Mouse (Mus musculus) heart, embryonic 11.5 days (tissue): Measurements from ENCODE around the gene Lpar5. TPM values are rescaled to one million over a fixed set of nuclear protein-coding genes. Genes with fewer than 3 reads are reported as not detected.

Experiments used
- ATAC-seq: fragments of 200-750 bp; cut with Nextera tagmentation; replicated peaks from 2 replicates; pipeline ENCODE4 v1.8.0; 2017; ENCODE audit warnings: moderate library complexity; ENCODE audit not compliant: insufficient number of reproducible peaks, low FRiP score, low TSS enrichment
- H3K27ac ChIP-seq: fragments of 300-500 bp; sonication (generic); 2 replicates; pipeline ENCODE4 v1.5.1; 2014; ENCODE audit warnings: mild to moderate bottlenecking, low read depth, low read length
- H3K27me3 ChIP-seq: fragments of 300-500 bp; sonication (generic); 2 replicates; pipeline ENCODE4 v1.6.1; 2014; ENCODE audit warnings: mild to moderate bottlenecking, low read length, mixed read lengths; ENCODE audit not compliant: control insufficient read depth, insufficient read depth
- H3K36me3 ChIP-seq: fragments of 300-500 bp; sonication (generic); 2 replicates; pipeline ENCODE4 v1.6.1; 2014; ENCODE audit warnings: mild to moderate bottlenecking, low read length, moderate library complexity, mixed read lengths; ENCODE audit not compliant: control insufficient read depth, insufficient read depth
- H3K4me1 ChIP-seq: fragments of 300-500 bp; sonication (generic); 2 replicates; pipeline ENCODE4 v1.6.1; 2014; ENCODE audit warnings: low read length; ENCODE audit not compliant: control insufficient read depth, insufficient read depth
- H3K4me2 ChIP-seq: fragments of 300-500 bp; sonication (generic); 2 replicates; pipeline ENCODE4 v1.6.1; 2014; ENCODE audit warnings: mild to moderate bottlenecking, moderate library complexity
- H3K4me3 ChIP-seq: fragments of 300-500 bp; sonication (generic); 2 replicates; pipeline ENCODE4 v1.5.1; 2014; ENCODE audit warnings: low read depth, low read length
- H3K9ac ChIP-seq: fragments of 300-500 bp; sonication (generic); 2 replicates; pipeline ENCODE4 v1.6.1; 2014; ENCODE audit warnings: mild to moderate bottlenecking, low read depth, low read length, moderate library complexity
- H3K9me3 ChIP-seq: fragments of 300-500 bp; sonication (generic); replicated peaks from 2 replicates; pipeline ENCODE4 v1.6.1; 2016; ENCODE audit warnings: low read length; ENCODE audit not compliant: control insufficient read depth
- WGBS: fragments of 180-500 bp; shearing (Covaris S2); extraction: QIAGEN DNeasy Blood & Tissue Kit; methylation state at CpG from one replicate; pipeline ENCODE4 v1.1.7; 2014; ENCODE audit not compliant: insufficient replicate concordance; 5-methylcytosine and 5-hydroxymethylcytosine counted together
- polyA plus RNA-seq: library from polyadenylated mRNA; unstranded; fragments of >200 nt; fragmentation: Nextera tagmentation; extraction: Ambion mirVana; gene quantifications from 2 replicates; pipeline ENCODE4 v1.2.1, GENCODE M21; 2014

Gene Lpar5
- polyA plus RNA-seq, 1 experiment from 2014 or later: 0.27 TPM

DNA sequence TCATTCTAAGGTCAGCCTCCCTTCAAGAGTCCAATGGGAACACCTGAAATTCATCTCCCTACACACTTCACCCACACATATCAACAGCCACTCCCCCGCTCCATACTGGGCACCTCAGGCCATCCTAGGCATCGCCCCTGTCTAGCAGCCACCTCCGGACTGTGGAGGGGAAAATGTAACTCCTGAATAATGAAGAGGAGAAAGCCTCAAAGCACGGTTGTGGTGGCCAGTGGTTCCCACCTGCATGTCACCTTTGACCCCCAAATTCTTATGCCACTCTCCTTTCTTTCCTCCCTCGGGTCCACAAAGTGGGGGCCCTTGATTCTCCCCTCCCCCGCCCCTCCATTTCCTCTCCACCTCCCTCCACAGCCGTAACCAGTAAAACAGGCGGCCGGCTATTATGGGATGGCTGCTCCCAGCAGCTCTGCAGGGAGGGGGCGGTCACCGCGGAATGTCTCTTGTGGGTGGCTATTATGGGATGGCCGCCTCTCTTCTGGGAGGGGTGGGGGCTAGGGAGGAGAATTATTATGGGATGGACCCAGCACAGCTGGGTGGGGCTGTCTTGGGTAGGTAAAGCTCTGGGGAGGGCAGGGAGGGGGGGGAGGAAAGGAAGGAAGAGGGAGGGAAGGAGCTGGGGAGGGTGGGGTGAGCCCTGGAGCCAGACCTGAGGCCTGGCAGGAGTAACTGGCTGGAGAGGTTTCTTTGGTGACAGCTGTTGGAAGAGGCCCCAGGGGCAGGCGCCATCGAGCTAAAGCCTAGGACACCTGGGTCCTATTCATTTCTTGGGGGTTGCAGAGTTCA, 22.0 kb downstream of the Lpar5 start:
- peak overlapping the region; percentile 22; the same call in 1 of the 2 replicates for H3K4me3 ChIP-seq
- no peaks in the 10 kb centered on the region for H3K9me3 ChIP-seq
- ATAC-seq: peak; percentile 62
- H3K4me2 ChIP-seq: peak overlapping the region; percentile 66
- no peaks in the 10 kb centered on the region for H3K27me3 ChIP-seq
- H3K9ac ChIP-seq: peak overlapping the region; percentile 71
- no peaks in the 10 kb centered on the region for H3K36me3 ChIP-seq
- peak overlapping the region; percentile 92 for H3K27ac ChIP-seq
- peaks cover 18% of the 10 kb centered on the region for H3K4me1 ChIP-seq
- 4% methylated on average over 15 of the region's 15 CpGs for WGBS

DNA sequence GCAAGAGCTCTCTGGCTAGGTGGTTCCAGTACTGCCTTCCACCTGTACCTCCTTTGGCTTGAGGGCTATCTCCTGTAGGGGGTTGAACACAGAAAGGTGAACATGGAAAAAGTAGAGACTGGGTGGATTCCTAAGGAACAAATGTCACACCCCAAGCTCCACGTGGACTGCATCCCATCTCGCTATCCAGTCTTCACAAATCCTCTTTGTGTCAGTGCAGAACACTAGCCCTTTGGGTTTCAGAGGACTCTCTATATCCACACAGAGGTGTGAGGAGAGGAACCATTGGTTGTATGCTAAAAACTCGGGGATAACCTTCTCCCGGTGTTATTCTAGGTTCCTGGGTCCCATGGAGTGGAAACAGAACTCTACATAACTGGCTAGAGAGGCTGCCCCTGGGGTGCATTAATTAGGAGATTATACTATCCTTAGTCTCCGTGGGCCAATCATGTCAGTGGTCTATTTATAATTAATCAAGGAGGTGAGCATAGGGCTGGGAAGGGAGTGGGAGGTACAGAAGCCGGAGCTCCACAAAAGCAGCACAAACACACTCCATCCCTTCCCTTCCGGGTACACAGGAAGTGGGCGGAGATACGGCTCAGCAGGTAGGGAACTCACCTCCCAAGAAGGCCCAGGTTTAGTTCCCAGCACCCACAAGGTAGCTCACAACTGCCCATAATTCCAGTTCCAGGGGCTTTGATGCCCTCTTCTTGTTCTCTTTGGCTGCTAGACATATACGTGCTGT, 22.8 kb downstream of the Lpar5 start:
- H3K9me3 ChIP-seq: no peaks in the 10 kb centered on the region
- H3K4me2 ChIP-seq: peak overlapping the region; percentile 66
- 60% methylated on average over 10 of the region's 10 CpGs for WGBS
- peak overlapping the region; percentile 71 for H3K9ac ChIP-seq
- no peak for ATAC-seq
- H3K4me1 ChIP-seq: peaks cover 18% of the 10 kb centered on the region
- H3K27ac ChIP-seq: peak overlapping the region; percentile 92
- H3K27me3 ChIP-seq: no peaks in the 10 kb centered on the region
- no peaks in the 10 kb centered on the region for H3K36me3 ChIP-seq
- 0 out of 2 replicates have a peak overlapping the region, but pooled peaks have one; percentile 3 for H3K4me3 ChIP-seq

DNA sequence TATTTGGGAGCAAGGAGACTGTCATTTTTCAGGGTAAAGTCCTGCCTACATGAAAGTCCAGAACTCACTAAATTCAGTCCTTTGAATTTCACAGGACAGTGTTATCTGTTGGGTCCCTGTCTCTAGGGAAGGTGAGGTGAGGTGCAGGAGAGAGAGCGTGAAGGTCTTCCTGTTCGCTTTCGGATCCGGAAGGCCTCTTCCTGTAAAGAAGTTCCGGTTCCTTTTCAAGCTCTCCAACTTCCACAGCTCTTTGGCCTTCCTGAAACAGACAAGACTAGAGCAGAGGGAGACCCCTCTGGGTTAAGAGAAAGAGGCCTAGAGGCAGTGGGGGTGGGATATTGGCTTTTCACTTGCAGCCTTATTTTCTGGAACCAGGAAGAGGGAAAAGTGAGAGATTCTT, 24.7 kb downstream of the Lpar5 start:
- WGBS: 73% methylated on average over 5 of the region's 5 CpGs
- Histone ChIP-seq H3K4me1 (peaks cover 18% of the 10 kb centered on the region), H3K27ac (no peak overlapping the region), H3K4me2 (no peak overlapping the region), H3K27me3 (no peaks in the 10 kb centered on the region), H3K36me3 (no peaks in the 10 kb centered on the region), H3K9me3 (no peaks in the 10 kb centered on the region), H3K9ac (no peak overlapping the region), H3K4me3 (no peak overlapping the region)
- ATAC-seq: no peak

DNA sequence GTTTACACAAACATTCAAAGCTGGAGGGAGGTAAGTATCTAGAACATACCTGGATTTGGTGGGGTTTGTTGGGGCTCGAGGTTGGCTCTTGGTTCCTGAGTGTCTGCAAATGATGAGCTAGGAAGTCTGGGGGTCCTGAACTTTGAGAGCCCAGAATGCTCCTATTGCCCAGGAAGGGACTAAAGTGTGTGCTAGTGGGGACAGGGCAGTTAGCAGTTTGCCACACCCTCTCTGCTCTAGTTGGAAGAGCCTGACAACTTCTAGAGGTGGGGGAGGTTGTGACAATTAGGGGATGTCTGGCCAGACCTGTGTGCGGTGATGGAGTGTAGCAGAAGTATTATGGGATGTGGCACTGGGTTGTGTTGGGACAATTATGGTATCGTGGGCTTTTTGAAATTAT, 27.1 kb downstream of the Lpar5 start:
- Histone ChIP-seq H3K27ac (peak overlapping the region; percentile 97; the same call in 1 of the 2 replicates), H3K9ac (no peak overlapping the region), H3K4me3 (no peak overlapping the region), H3K4me1 (peaks cover 34% of the 10 kb centered on the region), H3K36me3 (no peaks in the 10 kb centered on the region), H3K4me2 (no peak overlapping the region), H3K27me3 (no peaks in the 10 kb centered on the region), H3K9me3 (no peaks in the 10 kb centered on the region)
- ATAC-seq: no peak
- 47% methylated on average over 3 of the region's 3 CpGs for WGBS

DNA sequence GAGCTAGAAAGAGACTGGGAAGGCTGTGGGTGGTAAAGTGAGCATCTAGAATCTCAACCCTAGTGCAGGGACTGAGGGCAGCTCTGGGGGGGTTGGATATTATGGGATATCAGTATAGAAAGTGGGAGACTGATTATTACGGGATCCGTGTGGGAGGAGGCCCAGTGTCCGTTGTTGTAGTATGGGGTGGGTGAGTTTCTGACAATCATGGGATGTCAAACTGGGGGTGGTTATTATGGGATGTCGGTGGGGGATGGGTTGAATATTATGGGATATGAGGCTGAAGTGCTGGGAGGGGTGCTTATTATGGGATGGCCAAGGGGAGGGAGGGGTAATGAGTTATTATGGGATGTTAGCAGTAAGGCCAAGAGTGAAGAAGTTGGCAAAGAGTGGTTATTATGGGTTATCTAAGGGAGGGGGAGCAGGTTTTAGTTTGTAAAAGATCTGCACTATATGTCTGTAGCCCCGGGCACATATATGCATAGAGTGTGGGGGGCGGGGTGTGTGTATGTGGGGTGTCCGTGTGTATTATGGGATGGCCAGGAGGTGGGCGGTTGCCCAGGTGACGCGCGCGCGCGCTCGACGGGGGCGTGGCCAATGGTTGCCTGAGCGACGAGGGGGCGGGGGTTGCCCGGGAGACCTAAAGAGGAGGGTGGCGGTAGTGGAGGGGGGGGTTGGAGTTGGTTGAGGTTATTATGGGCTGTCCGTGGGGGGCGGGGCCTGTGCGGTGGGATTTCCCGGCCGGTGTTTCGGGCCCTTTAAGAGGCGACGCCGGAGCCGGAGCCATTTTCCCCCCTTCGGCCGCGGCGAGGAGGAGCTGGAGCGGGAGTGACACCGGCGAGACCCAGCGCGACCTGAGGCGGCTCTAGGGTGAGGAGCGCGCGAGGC, 27.9 kb downstream of the Lpar5 start, which contains the start of gene Chd4:
Gene Chd4, plus strand, starts transcription at position 591 of the 888 bp plus-strand sequence.
- peak; percentile 71 for ATAC-seq
- Histone ChIP-seq H3K4me1 (peaks cover 30% of the 10 kb centered on the region), H3K4me2 (peak within 1 kb of the TSS; percentile 98), H3K4me3 (peak within 1 kb of the TSS; percentile 99), H3K9me3 (no peaks in the 10 kb centered on the region), H3K27ac (peak within 1 kb of the TSS; percentile 97), H3K27me3 (no peaks in the 10 kb centered on the region), H3K9ac (peak within 1 kb of the TSS; percentile 98), H3K36me3 (0 out of 2 replicates have a peak, but pooled peaks cover 3% of the 10 kb centered on the region)
- WGBS: 3% methylated on average over 39 of the region's 45 CpGs

DNA sequence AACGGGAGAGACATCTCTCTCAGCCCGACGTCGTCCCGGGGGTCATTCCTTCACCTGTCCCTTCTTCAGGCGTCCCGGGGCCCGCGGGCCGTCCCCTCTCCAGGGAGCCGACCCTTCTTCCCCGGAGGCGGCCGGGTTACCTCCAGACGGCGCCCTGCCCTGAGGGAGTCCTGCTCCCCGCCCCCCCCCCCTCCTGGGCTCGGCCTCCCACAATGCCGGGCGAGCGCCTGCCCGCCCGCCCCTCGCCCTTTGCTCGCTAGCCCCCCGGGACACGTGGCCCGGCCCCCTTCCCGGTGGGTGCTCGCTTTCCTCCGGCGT, 28.5 kb downstream of the Lpar5 start:
- no peaks in the 10 kb centered on the region for H3K27me3 ChIP-seq
- H3K36me3 ChIP-seq: peaks cover 8% of the 10 kb centered on the region
- peak overlapping the region; percentile 98 for H3K4me2 ChIP-seq
- no peak; the same call in 1 of the 2 replicates for ATAC-seq
- H3K4me1 ChIP-seq: peaks cover 30% of the 10 kb centered on the region
- WGBS: 0% methylated on average over 13 of the region's 32 CpGs
- peak overlapping the region; percentile 97 for H3K27ac ChIP-seq
- H3K9me3 ChIP-seq: no peaks in the 10 kb centered on the region
- peak overlapping the region; percentile 99 for H3K4me3 ChIP-seq
- peak overlapping the region; percentile 98 for H3K9ac ChIP-seq

DNA sequence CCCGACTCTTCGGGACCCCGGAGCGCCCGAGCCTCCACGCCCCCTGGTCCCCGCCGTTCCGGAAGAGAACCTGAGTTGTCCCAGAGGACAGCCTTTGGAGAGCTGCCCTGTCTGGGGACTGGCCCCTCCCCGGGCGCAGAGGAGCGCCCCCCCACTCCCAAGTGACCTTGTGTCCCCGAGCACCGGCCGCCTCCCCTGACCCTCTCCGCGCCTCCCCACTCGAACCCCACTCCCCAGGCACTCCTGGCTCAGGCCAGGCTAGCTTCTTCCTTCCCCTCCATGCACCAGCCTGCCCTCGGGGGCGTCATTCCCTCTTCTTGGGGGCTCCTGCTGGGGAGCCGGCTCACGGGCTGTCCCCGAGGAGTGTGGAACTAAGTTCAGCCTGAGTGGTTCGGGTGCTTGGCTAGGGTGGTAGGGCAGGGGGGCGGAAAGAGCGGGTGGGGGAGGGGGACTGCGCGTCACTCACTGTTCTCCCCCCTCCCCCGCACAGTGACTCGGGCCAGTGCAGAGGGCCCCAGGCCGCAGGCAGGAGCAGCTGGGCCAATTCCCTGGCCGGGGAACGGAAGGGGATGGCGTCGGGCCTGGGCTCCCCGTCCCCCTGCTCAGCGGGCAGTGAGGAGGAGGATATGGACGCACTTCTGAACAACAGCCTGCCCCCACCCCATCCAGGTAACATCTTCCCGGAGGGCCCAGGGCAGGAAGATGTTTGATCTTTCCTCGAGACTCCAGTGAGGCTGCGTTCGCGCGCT, 29.1 kb downstream of the Lpar5 start:
- Histone ChIP-seq H3K27me3 (no peaks in the 10 kb centered on the region), H3K27ac (peak overlapping the region; percentile 97), H3K4me1 (peaks cover 31% of the 10 kb centered on the region), H3K4me2 (peak overlapping the region; percentile 98), H3K9ac (peak overlapping the region; percentile 98), H3K4me3 (peak overlapping the region; percentile 99), H3K9me3 (no peaks in the 10 kb centered on the region), H3K36me3 (peaks cover 13% of the 10 kb centered on the region)
- WGBS: 1% methylated on average over 34 of the region's 44 CpGs
- ATAC-seq: peak; percentile 72
